Mouse (Mus musculus) heart, adult 9 months (tissue): ENCODE measurements around the gene Nr4a3.

Source experiments
- DNase-seq, 2 experiments: peaks; one replicate each; pipeline ENCODE4 v3.0.0; 2022; ENCODE audit warnings: low spot score in 2 of 2

Nr4a3 gene

GRCm38 (mm10) chr4:48050020-48050419 is 5.1 kb downstream of the Nr4a3 start:
- DNase-seq: no peak

GRCm38 (mm10) chr4:48050442-48050841 is 5.5 kb downstream of the Nr4a3 start:
- no peak for DNase-seq

- DNase-seq: no peak
Observed at GRCm38 (mm10) chr4:48051086-48051673, 6.2 kb downstream of the Nr4a3 start.

- no peak for DNase-seq
Observed at GRCm38 (mm10) chr4:48051674-48052121, 6.7 kb downstream of the Nr4a3 start.

DNA sequence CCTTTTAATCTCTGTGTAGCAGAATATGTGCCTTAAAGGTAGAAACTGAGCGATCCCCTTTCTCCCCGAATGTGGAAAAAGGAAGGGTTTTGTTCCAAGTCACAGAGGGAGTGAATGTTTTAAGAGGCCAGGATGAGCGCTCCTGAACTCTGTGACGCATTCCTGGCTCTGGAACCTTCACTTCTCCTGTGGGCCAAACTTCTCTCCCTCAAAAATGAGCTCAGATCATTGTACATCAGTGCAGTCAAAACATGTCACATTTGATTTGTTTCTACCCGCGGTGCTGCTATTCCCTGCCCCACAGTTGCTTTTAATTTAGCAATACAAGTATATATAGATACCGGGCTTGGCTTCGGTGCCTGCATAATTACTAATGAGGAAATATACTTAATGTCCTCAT is 16.8 kb downstream of the Nr4a3 start:
- DNase-seq: no peak

DNA sequence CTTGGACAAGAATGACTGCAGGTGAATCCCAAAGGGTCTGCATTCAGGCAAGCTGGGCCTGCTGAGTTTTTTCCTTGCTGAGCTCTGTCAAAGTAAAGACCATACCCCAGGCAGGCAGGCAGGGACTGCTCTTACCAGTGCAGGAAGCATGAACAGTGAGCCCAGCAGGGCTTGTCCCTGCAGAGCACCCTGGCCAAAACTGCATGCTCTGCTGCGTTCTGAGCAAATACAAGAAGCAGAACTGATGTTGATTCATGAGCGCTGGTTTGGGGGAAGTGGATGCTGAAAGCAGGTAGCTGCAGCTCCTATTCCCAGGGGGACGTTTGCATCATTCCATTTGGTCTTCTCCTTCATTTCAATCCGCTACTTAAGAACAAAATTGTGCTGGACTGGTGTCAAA is 19.4 kb downstream of the Nr4a3 start:
- DNase-seq: no peak

- no peak for DNase-seq
Observed at GRCm38 (mm10) chr4:48066676-48067075, 21.7 kb downstream of the Nr4a3 start.

DNA sequence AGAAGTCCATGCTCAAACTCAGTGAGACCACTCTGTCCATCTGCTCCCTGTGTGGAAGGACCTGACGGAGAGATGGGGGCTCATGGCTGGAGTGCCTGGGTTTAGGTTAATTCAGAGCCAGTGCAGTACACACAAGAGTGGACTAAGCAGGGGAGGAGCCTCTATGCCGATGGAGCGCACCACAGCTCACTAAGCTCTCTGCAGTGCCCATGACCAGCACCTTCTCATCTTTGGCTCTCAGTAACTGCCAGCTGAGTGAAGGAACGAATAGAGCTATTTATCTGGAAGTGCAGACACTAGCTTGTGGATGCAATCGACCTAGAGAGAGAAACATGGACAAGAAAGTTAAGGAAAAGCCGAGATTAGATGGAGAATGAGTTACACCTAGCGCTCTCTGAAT is 24.2 kb downstream of the Nr4a3 start:
- DNase-seq: no peak

DNA sequence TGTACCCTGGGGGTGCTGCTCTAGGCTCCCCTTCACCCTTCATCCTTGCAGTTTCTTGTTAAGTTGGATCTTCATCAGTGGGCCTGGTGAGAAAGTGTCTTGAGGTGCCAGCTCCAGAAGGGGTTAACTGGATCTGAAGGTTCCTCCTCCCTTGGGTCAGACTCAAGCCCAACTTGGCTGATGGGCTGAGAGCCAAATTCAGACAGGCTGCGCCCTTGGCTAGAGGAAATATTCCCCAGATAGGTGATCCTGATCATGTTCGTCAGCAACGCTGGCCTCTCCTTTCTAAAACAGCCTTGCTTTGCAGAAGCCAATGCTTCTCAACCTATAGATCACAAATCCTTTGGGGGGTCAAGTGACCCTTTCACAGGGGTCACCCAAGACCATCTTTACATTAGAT is 27.1 kb downstream of the Nr4a3 start:
- no peak for DNase-seq

DNA sequence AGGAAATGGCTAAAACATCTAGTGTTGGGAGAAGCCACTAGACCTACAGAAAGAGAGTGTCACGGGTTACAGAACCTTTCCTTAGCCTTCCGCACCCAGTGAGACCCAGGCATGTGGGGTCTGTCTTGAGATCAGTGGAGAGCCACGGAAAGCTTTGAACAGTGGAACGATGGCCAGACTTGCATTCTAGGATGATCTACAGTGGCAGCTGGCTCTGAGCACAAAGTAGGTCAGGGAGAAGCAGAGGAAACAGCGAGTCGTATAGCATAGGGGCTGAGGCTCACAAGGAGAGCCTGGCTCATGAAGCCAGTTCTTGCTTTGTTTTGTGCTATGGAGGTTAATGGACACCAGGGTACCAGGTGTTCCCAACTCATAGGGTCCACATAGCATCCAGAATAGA is 28.4 kb downstream of the Nr4a3 start:
- no peak for DNase-seq

- no peak for DNase-seq
Observed at GRCm38 (mm10) chr4:48074451-48075240, 29.7 kb downstream of the Nr4a3 start.

GRCm38 (mm10) chr4:48076693-48077471 is 31.9 kb downstream of the Nr4a3 start:
- DNase-seq: peak; percentile 34 to 36

GRCm38 (mm10) chr4:48078213-48078612 is 33.3 kb downstream of the Nr4a3 start:
- DNase-seq: no peak

DNA sequence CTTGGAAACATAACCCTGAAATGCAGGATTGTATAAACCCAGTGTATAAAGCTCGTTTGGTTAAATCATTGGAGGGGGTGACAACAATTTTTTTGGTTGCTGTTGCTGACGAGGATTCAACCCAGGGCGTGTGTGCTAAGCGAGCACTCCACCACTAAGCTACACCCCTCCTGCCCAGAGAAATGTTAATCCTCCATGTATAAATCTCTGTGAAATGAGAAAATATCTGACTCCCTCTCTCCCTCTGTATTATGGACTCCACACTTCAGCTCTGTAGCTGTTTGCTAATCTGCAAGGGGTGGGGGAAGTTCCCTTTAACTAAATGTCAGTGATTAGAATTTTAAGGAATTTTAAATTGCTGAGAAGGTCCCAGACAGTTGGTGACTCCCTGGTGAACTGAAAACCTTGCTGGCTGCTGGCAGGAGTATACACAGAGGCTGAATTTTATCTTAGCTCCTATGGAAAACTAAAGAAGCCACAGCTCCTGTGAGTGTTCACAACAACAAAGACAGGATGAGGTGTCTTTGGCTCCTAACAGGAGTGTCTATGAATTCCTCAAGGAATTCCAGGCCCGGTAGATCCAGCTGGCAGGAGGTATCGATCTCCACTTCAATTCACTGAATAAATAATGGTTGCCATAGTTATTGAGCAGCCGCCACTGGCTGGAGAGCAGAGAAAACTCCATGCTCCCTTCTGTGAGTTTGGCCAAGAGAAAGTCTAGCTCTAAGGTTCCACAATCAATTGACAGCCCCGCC is 34.5 kb downstream of the Nr4a3 start:
- no peak for DNase-seq

DNA sequence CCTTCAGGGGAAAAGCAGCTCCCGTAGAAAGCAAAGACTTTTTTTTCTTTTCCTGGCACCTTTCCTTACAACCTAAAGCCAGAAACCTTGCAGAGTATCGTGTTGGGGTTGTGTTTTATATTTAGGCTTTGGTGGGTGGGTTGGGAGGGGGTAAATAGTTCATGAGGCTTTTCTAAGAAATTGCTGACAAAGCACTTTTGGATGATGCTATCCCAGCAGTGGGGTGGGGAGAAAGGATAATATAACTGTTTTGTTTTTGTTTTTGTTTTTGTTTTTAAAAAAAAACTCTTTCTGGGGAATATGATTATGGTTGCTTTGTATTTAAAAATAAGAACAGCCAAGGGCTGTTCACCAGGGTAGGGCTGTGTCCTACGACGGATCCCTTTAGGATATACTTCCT is 38.5 kb downstream of the Nr4a3 start:
- DNase-seq: no peak

DNA sequence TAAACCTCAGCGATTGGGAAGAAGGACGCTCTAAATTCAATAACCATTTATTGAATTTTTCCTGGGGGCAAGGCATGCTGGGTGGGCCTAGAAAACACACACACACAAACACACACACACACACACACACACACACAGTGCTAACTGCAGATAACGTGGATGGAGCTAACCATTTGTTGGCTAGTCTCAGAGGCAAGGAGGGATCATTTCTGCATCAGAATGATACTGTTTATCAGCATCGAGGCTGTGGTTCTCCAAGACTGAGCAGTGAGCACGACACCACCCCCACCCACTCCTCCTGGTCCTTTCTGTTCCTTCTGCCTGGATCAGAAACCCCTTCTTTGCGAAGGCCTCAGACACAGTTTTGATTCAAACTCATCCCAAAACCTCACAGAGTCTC is 41.7 kb downstream of the Nr4a3 start:
- DNase-seq: no peak

DNA sequence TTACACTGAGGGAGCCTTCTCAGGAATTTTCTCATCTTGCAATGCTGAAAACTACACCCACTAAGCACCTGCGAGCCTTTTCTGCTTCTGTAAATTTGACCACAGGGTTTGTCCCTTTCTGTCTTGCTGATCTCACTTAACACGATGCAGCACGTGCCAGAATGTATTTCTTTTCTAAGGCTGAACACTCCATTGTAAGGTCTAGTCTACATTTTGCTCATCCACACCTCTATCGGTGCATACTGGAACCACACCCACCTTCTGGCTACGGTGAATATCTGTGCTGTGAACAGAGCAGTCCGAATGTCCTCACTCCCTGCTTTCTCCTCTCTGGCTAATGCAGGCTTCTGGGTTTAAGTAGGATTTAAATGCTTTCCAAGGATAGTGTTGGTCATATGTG is 42.5 kb downstream of the Nr4a3 start:
- DNase-seq: no peak

GRCm38 (mm10) chr4:48093221-48093620 is 48.3 kb downstream of the Nr4a3 start:
- no peak for DNase-seq

- no peak for DNase-seq
Observed at GRCm38 (mm10) chr4:48100217-48100616, 55.3 kb downstream of the Nr4a3 start.

- no peak for DNase-seq
Observed at GRCm38 (mm10) chr4:48101981-48102380, 57.0 kb downstream of the Nr4a3 start.

- DNase-seq: no peak
Observed at GRCm38 (mm10) chr4:48105387-48105786, 60.4 kb downstream of the Nr4a3 start.

DNA sequence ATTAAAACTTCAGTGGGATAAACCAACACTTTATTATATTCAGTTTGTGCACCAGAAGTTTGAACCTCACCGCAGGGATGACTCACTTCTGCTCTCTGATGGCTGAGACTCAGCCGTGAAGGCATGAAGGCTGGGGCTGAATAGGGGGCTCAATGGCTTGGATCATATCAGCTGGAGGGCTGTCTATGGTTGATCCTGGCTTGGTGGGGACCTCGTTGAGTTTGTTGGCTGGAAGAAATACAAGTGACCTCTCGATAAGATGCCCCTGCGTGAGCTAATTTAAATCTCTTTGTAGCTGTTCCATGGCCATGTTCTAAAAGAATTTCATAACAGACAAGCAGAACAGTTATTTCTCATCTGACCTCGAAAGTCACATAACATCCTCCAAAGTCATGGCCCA is 62.1 kb downstream of the Nr4a3 start:
- no peak for DNase-seq
